Mouse (Mus musculus) intestine, embryonic 14.5 days (tissue): ENCODE measurements around the gene Npy2r. TPM values are rescaled to one million over a fixed set of nuclear protein-coding genes. Genes with fewer than 3 reads are reported as not detected.
A peak's percentile ranks its signal among the peaks of the same experiment; 100 is the strongest.

Experiments used
- ATAC-seq: fragments of 200-750 bp; cut with Nextera tagmentation; replicated peaks from 2 replicates; pipeline ENCODE4 v1.8.0; 2017; ENCODE audit warnings: low read depth, moderate number of reproducible peaks, moderate TSS enrichment, moderate library complexity; ENCODE audit not compliant: low FRiP score, low TSS enrichment
- DNase-seq: peaks from one replicate; pipeline ENCODE4 v3.0.0-alpha.2; 2018; ENCODE audit warnings: low spot score
- H3K27ac ChIP-seq: fragments of 300-500 bp; sonication (generic); 2 replicates; pipeline ENCODE4 v1.5.1; 2014; ENCODE audit warnings: low read depth, mild to moderate bottlenecking, control low read depth
- H3K27me3 ChIP-seq: fragments of 300-500 bp; sonication (generic); replicated peaks from 2 replicates; pipeline ENCODE4 v1.6.1; 2014; ENCODE audit warnings: low read length, control low read depth; ENCODE audit not compliant: control insufficient read depth, insufficient read depth
- H3K36me3 ChIP-seq: fragments of 300-500 bp; sonication (generic); 2 replicates; pipeline ENCODE4 v1.6.1; 2014; ENCODE audit warnings: low read length, control low read depth; ENCODE audit not compliant: control insufficient read depth, insufficient read depth
- H3K4me1 ChIP-seq: fragments of 300-500 bp; sonication (generic); replicated peaks from 2 replicates; pipeline ENCODE4 v1.6.1; 2014; ENCODE audit warnings: low read length, control low read depth, mixed read lengths; ENCODE audit not compliant: control insufficient read depth, insufficient read depth
- H3K4me2 ChIP-seq: fragments of 300-500 bp; sonication (generic); 2 replicates; pipeline ENCODE4 v1.6.1; 2014; ENCODE audit warnings: low read length
- H3K4me3 ChIP-seq: fragments of 300-500 bp; sonication (generic); 2 replicates; pipeline ENCODE4 v1.5.1; 2014; ENCODE audit warnings: low read depth, low read length, control low read depth, mixed read lengths
- H3K9ac ChIP-seq: fragments of 300-500 bp; sonication (generic); 2 replicates; pipeline ENCODE4 v1.6.1; 2014; ENCODE audit warnings: mild to moderate bottlenecking, low read length
- H3K9me3 ChIP-seq: fragments of 300-500 bp; sonication (generic); 2 replicates; pipeline ENCODE4 v1.6.1; 2016; ENCODE audit warnings: low read length, control low read depth; ENCODE audit not compliant: control insufficient read depth
- WGBS: fragments of 180-500 bp; shearing (Covaris S2); extraction: QIAGEN DNeasy Blood & Tissue Kit; methylation state at CpG from one replicate; pipeline ENCODE4 v1.1.7; 2014; 5-methylcytosine and 5-hydroxymethylcytosine counted together
- polyA plus RNA-seq: library from polyadenylated mRNA; unstranded; fragments of >200 nt; fragmentation: Nextera tagmentation; extraction: Ambion mirVana; gene quantifications from 2 replicates; pipeline ENCODE4 v1.2.1, GENCODE M21; 2014

Npy2r gene
- 1.5 and 2.2 TPM in 2 replicates for polyA plus RNA-seq

GRCm38 (mm10) chr3:82547908-82548721, at the start of gene Npy2r:
Gene Npy2r (minus strand): TSS chr3:82548084.
- peak; percentile 82 for ATAC-seq
- Histone ChIP-seq H3K36me3 (no peaks in the 10 kb centered on the region), H3K4me2 (peak within 1 kb of the TSS; percentile 96), H3K9me3 (no peaks in the 10 kb centered on the region), H3K27me3 (peaks cover 5% of the 10 kb centered on the region; the same call in 1 of the 2 replicates), H3K4me1 (no peaks in the 10 kb centered on the region), H3K27ac (no peak within 1 kb of the TSS), H3K4me3 (peak within 1 kb of the TSS; percentile 48), H3K9ac (peak within 1 kb of the TSS; percentile 42)
- under 1% methylated on average over 32 of the region's 32 CpGs for WGBS
- peak; percentile 80 for DNase-seq

- Histone ChIP-seq H3K4me1 (no peaks in the 10 kb centered on the region), H3K9ac (no peak overlapping the region), H3K36me3 (no peaks in the 10 kb centered on the region), H3K27me3 (no peaks in the 10 kb centered on the region), H3K4me2 (no peak overlapping the region), H3K9me3 (no peaks in the 10 kb centered on the region), H3K27ac (no peak overlapping the region), H3K4me3 (no peak overlapping the region)
- ATAC-seq = no peak
- no peak for DNase-seq
- WGBS = 74% methylated on average over 3 of the region's 3 CpGs
Observed at GRCm38 (mm10) chr3:82557786-82558185, 9.9 kb upstream of the Npy2r start.

GRCm38 (mm10) chr3:82556311-82556828, 8.5 kb upstream of the Npy2r start:
- DNase-seq (no peak), ATAC-seq (no peak)
- no peak overlapping the region for H3K4me2 ChIP-seq
- 90% methylated on average over 2 of the region's 2 CpGs for WGBS
- H3K9me3 ChIP-seq = no peaks in the 10 kb centered on the region
- H3K4me3 ChIP-seq = no peak overlapping the region
- H3K36me3 ChIP-seq = no peaks in the 10 kb centered on the region
- H3K4me1 ChIP-seq = no peaks in the 10 kb centered on the region
- no peak overlapping the region for H3K27ac ChIP-seq
- no peaks in the 10 kb centered on the region for H3K27me3 ChIP-seq
- no peak overlapping the region for H3K9ac ChIP-seq

- no peak overlapping the region for H3K27ac ChIP-seq
- DNase-seq = no peak
- no peaks in the 10 kb centered on the region for H3K4me1 ChIP-seq
Observed at GRCm38 (mm10) chr3:82549932-82550331, 2.0 kb upstream of the Npy2r start.

GRCm38 (mm10) chr3:82548753-82549152, 869 bp upstream of the Npy2r start:
- H3K27me3 ChIP-seq = peaks cover 5% of the 10 kb centered on the region; the same call in 1 of the 2 replicates
- no peaks in the 10 kb centered on the region for H3K4me1 ChIP-seq
- no peaks in the 10 kb centered on the region for H3K9me3 ChIP-seq
- peak overlapping the region; percentile 42 for H3K9ac ChIP-seq
- WGBS = 4% methylated on average over 9 of the region's 9 CpGs
- H3K36me3 ChIP-seq = no peaks in the 10 kb centered on the region
- no peak overlapping the region for H3K27ac ChIP-seq
- ATAC-seq (peak; percentile 28; the same call in 1 of the 2 replicates), DNase-seq (no peak)
- peak overlapping the region; percentile 48 for H3K4me3 ChIP-seq
- H3K4me2 ChIP-seq = peak overlapping the region; percentile 96

More at GRCm38 (mm10) chr3:82549932-82550331, 2.0 kb upstream of the Npy2r start:
- no peak overlapping the region for H3K9ac ChIP-seq
- H3K36me3 ChIP-seq = no peaks in the 10 kb centered on the region
- H3K4me2 ChIP-seq = no peak overlapping the region
- 85% methylated on average over 5 of the region's 5 CpGs for WGBS
- no peak overlapping the region for H3K4me3 ChIP-seq
- no peak for ATAC-seq
- peaks cover 5% of the 10 kb centered on the region; the same call in 1 of the 2 replicates for H3K27me3 ChIP-seq
- H3K9me3 ChIP-seq = no peaks in the 10 kb centered on the region

GRCm38 (mm10) chr3:82541449-82541848, 6.4 kb downstream of the Npy2r start:
- WGBS = 85% methylated on average over 2 of the region's 2 CpGs

GRCm38 (mm10) chr3:82539951-82540350, 7.9 kb downstream of the Npy2r start:
- Histone ChIP-seq H3K4me2 (no peak overlapping the region), H3K4me1 (no peaks in the 10 kb centered on the region), H3K27me3 (no peaks in the 10 kb centered on the region), H3K9me3 (no peaks in the 10 kb centered on the region), H3K36me3 (no peaks in the 10 kb centered on the region), H3K9ac (no peak overlapping the region), H3K4me3 (no peak overlapping the region), H3K27ac (no peak overlapping the region)
- ATAC-seq = no peak
- WGBS = 72% methylated on average over 5 of the region's 5 CpGs
- DNase-seq = no peak

More at GRCm38 (mm10) chr3:82541449-82541848, 6.4 kb downstream of the Npy2r start:
- H3K27ac ChIP-seq = no peak overlapping the region
- H3K27me3 ChIP-seq = no peaks in the 10 kb centered on the region
- H3K36me3 ChIP-seq = no peaks in the 10 kb centered on the region
- H3K4me3 ChIP-seq = no peak overlapping the region
- no peaks in the 10 kb centered on the region for H3K4me1 ChIP-seq
- H3K9ac ChIP-seq = no peak overlapping the region
- no peaks in the 10 kb centered on the region for H3K9me3 ChIP-seq
- DNase-seq (no peak), ATAC-seq (no peak)
- no peak overlapping the region for H3K4me2 ChIP-seq

- DNase-seq (no peak), ATAC-seq (no peak)
- Histone ChIP-seq H3K4me3 (no peak overlapping the region), H3K9ac (no peak overlapping the region), H3K36me3 (no peaks in the 10 kb centered on the region), H3K4me1 (no peaks in the 10 kb centered on the region), H3K27me3 (no peaks in the 10 kb centered on the region), H3K9me3 (no peaks in the 10 kb centered on the region), H3K27ac (no peak overlapping the region), H3K4me2 (no peak overlapping the region)
- 88% methylated on average over 1 of the region's 1 CpGs for WGBS
Observed at GRCm38 (mm10) chr3:82524792-82525191, 23.1 kb downstream of the Npy2r start.
